Mouse (Mus musculus) cerebellum, adult 18-20 months (tissue): ENCODE data around the gene Cyp4f13.

Experiments used
- DNase-seq, 2 experiments: peaks; one replicate each; pipeline ENCODE4 v3.0.0; 2021

The Cyp4f13 gene

GRCm38 (mm10) chr17:32947215-32947914 lies at the start of gene Cyp4f13:
Gene Cyp4f13 (minus strand): TSS chr17:32947402.
- peak; percentile 92 to 94 for DNase-seq

- peak; percentile 80 to 83 for DNase-seq
These were observed 45.7 kb upstream of the Cyp4f13 start, which contains the start of gene Zfp952 for GRCm38 (mm10) chr17:32992699-32993474. Gene Zfp952 (plus strand): TSS chr17:32993129.

- peak; percentile 6 to 15 for DNase-seq
These were observed 44.9 kb upstream of the Cyp4f13 start for GRCm38 (mm10) chr17:32991965-32992698.

DNA sequence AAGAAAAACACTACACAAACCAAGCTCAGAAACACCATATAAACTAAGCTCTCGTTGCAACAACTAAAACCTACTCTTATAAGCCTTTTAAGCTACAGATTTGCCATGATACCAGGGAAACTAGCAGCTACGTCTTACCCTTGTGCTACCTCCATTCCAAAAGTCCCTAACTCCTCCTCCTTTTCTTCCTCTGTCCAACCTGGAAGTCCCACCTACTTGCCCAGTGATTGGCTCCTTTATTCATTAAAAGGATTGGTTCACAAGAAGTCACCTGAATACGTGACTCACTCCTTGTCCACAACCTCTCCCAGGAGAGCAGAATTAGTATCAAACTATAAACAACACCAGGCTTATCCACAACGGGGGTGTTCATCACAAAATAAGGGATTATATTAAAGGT lies 39.1 kb upstream of the Cyp4f13 start:
- DNase-seq = no peak

DNA sequence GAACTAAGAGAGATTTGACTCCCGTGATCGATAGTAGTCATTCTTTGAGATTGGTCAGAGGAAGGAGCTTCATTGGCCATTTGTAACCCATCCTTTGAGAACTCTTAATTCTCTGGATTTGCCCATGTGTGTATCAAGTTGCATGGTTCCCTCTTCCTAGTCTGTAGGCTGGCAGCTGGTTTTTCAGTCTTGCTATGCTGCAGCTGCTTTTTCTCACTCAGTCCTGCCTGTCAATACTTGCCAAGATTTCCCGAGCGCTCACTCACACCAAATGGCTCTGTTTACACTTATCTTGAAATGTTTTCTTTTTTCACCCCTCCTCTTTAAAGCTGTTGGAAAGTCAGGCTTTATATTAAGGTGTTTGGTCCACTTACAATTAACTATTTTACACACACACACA lies 34.2 kb upstream of the Cyp4f13 start:
- no peak for DNase-seq

DNA sequence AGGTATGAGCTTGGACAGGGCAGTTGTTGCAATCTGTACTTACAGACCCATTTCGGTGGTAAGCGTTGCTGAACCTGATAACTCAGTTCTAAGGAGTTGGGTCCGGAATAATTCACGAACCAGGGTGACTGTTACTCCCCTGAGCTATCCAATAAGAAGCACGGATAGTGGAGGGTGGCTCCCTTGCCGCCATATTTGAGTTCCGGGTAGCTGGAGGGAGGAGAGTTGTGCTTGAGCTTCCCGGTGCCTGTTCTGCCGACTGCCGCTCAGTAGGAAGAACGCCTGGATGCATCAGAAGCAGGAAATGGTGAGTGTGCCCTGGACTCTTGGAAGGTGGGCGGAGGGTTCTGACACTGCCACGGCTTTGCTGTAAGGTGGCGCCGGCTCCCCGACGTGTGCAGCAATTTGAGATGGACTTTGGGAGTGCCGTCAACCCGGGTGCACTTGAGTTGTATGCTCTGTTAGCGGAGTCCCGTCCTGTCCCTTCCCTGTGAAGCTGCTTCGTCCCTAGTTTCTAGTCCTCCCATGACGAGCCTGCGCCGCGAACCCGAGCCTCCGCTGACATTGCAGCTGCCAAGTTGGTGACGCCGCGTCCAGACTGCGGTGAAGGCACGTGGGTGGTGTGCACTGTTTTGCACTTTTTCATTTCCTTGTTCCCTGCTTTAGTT lies 18.6 kb upstream of the Cyp4f13 start, which contains the start of gene Zfp472:
Gene Zfp472 (plus strand): TSS at position 192 of the 668 bp plus-strand sequence.
- DNase-seq = peak; percentile 88 to 90

DNA sequence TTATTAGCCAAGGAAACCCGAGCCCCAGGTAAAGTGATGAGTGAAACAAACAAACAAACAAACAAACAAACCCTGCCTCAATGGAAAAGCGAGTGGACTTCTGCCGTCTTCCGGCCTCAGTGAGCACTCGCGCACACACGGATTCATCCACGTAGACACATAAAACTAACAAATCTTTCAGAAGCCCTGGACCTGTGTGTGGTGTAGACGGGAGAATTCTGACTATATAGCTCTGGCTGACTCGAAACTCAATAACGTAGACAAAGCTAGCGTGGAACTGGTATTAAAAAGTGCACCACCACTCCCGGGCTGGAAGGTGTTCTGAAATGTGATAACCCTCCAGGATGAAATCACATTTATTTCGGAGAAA lies 18.0 kb upstream of the Cyp4f13 start:
- DNase-seq = peak in 1 of 2 experiments; percentile 28

- DNase-seq = peak; percentile 90 to 91
These were observed 4.2 kb upstream of the Cyp4f13 start for GRCm38 (mm10) chr17:32951441-32951840.

DNA sequence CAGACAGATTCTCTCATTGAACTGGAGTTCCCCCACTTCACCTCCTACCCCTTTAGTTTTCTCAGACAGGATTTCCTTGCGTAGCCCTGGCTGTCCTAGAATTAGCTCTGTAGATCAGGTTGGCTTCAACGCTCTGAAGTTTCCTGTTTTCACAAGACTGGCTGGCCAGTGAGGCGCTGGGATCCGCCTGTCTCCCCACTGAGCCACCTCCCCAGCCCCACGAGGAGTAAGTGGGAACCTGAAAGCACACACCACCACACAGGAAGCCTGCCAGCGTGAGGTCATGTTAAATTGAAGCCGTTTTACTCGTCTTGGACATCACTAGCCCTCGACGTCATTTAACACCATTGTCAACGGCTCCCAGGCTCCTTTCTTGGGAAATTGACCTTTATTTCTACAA lies 3.8 kb upstream of the Cyp4f13 start:
- DNase-seq = no peak

DNA sequence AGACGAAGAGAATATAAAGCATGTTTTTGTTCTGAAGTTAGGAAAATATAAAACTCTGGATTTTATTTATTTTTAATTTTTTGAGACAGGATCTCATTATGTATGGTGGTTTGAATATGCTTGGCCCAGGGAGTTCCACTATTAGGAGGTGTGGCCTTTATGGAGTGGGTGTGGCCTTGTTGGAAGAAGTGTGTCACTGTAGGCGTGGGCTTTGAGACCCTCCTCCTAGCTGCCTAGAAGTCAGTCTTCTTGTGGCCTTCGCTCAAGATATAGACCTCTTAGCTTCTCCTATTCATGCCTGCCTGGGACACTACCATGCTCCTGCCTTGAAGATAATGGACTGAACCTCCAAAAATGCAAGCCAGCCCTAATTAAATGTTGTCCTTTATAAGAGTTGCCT lies 2.9 kb upstream of the Cyp4f13 start:
- no peak for DNase-seq

GRCm38 (mm10) chr17:32946716-32947115 lies 486 bp downstream of the Cyp4f13 start:
- peak in 1 of 2 experiments; percentile 17 for DNase-seq

GRCm38 (mm10) chr17:32944402-32945035 lies 2.7 kb downstream of the Cyp4f13 start:
- DNase-seq = no peak

GRCm38 (mm10) chr17:32943661-32944060 lies 3.5 kb downstream of the Cyp4f13 start:
- no peak for DNase-seq

GRCm38 (mm10) chr17:32939831-32940230 lies 7.4 kb downstream of the Cyp4f13 start:
- DNase-seq = no peak

- DNase-seq = no peak
These were observed 19.4 kb downstream of the Cyp4f13 start for GRCm38 (mm10) chr17:32927803-32928202.

DNA sequence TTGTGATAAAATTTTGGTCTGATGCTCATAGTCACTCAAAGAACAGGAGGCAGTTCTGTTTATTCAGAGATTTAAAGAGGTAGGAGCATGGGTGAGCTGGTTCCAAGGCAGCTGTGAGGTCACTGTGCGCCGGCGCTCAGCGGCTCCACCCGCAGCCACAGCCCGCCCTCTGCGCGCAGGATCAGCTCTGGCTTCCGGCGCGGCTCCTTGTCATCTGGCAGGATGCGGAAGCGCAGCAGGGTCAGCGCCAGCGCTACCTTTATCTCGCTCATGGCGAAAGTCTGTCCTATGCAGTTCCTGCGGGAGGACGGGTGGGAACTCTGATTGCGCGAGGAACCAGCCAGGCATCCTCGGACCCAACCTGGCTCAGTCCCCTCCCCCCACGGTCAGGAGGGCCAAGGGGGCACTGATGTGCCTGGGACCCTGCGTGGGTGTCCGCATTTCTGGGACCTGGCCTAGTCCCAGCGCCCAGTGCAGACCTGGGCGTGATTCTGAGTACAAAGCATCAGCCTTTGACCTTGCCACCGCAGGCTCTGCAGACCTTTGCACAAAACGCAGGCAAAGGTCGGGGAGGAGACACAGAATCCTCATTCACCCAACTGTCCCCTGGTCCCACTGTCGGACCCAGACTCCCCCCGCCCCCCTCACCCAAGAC lies 22.4 kb downstream of the Cyp4f13 start:
- peak; percentile 72 to 73 for DNase-seq

- DNase-seq = no peak
These were observed 23.5 kb downstream of the Cyp4f13 start for GRCm38 (mm10) chr17:32923681-32924080.

GRCm38 (mm10) chr17:32919123-32919522 lies 28.1 kb downstream of the Cyp4f13 start:
- DNase-seq = no peak

DNA sequence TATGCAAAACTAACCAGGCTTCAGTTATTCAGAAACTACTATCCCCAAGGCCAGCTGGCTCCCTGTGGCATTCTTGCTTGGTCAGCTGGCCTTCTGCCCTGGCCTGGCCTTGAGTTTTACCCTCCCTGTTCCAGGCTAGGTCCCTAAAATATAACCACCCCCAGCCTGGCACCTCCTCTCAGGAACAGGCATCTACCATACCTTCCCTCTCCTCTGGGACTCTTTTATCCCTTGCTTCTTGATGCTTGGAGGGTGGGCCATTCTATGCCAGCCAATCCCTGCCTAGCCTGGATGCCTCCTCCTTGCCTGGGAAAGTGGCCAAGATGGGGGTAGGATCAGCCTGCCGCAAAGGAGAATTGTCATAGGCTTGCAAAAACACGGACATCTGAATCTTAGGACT lies 30.1 kb downstream of the Cyp4f13 start, which contains the start of gene Cyp4f14:
Gene Cyp4f14 (minus strand): TSS at position 212 of the 400 bp plus-strand sequence.
- DNase-seq = peak; percentile 49 to 53

DNA sequence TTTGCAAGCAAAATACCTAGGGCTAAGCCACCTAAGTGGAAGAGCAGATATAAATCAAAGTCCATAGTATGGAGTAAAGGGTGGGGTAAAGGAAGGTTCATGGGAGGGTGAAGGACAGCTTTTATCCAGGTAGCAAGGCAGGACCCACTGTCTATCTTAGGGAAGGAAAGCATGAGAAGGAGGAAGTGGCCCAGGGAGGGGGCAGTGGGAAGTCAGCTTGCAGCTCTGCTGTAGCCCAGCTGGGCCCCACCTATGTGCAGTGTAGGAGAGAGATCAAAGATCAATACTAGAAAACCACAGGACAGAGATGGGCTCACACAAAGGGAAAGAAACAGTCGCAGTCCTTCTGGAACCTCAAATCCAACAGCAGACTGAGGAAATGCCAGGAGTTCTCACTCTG lies 31.1 kb downstream of the Cyp4f13 start:
- DNase-seq = no peak

DNA sequence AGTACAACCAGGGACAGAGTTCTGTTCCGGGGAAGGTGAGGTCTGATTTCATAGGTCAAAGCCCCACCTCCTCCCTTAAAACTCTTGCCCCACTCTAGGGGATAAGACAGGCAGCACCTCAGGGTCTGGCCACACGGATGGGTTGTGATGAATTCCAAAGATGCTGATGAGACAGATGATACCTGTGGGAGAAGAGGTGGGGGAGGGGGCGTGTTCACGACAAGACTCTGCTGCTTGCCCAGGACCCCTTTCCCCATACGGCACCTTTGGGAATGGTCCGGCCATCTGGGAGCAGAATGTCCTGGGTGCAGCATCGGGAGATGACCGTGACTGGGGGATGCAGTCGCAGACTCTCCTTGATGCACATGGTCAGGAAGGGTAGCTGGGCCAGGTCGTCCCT lies 41.0 kb downstream of the Cyp4f13 start:
- DNase-seq = no peak

DNA sequence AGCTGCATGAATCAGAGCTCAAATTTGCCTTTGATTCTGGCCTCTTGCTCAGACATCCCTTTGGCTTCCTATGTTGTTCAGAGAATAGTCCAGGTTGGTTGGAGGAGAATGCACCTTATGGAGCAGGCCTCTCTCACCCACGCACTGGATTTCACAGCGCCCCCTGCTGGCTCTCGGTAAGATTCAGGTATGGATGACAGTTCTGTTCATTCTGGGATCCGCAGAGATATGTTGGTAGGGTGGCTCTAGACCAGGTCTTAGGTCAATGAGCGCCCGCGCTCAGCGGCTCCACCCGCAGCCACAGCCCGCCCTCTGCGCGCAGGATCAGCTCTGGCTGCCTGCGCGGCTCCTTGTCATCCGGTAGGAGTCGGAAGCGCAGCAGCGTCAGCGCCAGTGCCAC lies 42.0 kb downstream of the Cyp4f13 start:
- peak; percentile 63 to 72 for DNase-seq
